Mouse (Mus musculus) monocyte, adult 2 months (primary cell): ENCODE measurements around the gene Chpt1.
"Not testable (repeated sequence)": the region's sequence is repeated elsewhere in the genome, so short reads cannot be mapped to it uniquely, and the experiment has no call there.

ENCODE experiments used
- DNase-seq, 2 experiments: peaks; one replicate each; pipeline ENCODE4 v3.0.0; 2022; ENCODE audit warnings: low spot score in 2 of 2, low read depth in 1 of 2

Gene Chpt1

DNA sequence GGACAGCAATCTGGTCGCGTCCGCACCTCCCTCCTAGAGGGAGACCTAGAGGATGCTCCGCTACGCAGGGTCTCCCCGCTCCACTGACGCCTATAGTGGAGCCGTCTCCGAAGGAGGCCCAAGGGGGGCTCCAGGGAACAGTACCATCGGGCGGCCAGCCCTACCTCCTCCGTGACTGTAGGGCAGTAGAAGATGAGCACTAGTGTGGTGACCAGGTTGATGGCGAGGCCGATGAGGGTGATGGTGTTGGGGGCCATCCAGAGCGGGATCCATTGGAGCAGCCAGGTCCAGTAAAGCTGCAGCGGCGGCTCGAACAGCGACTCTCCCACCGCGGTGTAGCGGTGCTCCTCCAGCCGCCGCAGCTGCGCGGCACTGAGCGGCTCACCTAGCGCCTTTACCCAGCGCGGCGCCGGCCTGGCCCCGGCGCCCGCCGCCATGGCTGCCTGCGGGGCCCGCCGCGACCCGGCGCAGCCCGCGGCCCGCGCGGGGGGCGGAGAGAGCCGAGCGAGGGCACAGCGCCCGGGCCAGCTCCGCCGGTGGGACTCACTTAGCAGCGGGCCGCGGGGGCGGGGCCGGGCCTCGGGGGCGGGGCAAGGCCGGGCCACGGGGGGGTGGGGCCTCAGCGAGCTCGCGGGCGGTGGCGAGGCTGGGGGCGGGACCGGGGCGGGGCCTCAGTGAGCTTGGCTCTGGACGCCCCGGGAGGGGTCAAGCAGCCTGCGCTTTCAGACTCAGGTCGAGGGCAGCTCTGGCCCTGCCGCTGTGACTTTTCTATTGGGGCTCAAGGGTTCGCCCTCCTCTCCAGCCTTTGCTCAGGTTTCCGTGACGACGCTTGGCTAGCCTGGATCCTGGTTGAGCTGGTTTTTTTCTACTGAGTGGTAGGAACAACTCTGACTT is at the start of gene Chpt1:
Gene Chpt1, minus strand, starts transcription at position 653 of the 894 bp plus-strand sequence.
- DNase-seq = peak in 1 of 2 experiments; percentile 44

DNA sequence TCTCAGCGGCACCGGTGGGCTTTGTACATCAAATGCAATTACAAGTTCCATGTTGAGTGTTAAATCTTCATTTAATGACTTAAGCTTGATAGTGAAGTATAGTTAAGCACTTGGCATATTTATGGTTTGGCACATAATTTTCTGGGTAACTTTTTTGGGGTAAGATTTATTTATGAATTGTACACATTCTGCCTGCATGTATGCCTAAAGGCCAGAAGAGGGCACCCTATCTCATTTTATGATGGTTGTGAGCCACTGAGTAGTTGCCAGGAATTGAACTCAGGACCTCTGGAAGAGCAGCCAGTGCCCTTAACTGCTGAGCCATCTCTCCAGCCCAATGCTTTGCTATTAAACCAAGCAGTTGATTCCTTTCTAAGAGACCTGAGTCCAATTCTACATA is 48.9 kb upstream of the Chpt1 start:
- DNase-seq = no peak

DNA sequence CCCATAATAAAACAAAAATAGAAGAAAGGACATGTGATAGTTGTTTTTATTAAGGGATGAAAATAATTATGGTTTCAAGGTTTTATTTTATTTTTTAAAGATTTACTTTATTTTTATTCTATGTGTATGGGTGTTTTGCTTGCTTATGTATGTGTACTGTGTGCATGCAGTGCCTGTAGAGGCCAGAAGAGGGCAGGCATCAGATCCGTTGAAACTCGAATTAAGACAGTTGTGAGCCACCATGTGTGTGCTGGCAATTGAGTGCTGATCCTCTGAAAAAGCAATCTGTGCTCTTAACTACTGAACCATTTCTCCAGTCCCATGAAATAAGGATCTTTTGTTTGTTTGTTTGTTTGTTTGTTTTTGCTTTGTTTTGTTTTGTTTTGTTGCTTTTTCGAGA is 46.4 kb upstream of the Chpt1 start:
- no peak for DNase-seq

DNA sequence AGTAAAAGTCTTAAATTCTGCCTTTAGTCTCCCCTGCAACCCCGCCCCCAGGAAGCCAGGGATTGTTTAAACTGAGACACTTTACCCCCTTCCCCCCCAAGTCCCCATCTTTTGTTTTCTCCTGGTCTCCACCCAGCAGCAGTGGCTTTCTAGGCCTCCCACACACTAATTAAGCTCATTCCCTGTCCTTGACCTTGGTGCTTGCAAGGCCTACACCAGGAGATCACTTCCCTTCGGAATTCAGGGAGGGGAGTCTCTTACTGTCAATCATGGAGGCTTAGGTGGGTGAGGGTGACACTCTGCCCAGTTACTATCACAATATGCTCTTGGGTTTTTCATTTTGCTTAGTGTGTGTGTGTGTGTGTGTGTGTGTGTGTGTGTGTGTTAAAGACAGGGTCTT is 43.8 kb upstream of the Chpt1 start:
- no peak for DNase-seq

DNA sequence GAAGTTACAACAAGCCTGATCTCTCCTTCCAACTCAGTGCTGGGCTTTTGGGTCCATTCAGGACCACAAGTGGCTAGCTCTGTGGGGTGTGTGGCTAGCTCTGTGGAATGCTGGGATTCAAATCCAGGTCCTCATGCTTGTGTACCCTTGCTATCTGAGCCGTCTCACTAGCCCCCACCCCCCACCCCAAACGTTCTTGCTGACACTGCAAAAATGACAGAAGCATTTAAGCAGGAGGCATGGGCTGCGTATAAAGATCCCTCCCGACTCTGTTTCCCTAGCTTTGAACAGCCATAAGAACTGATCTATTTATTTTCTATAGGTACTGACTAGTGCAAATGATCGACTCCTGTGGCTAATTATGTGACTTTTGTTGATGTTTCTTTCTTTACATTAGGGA is 26.8 kb upstream of the Chpt1 start:
- no peak for DNase-seq

DNA sequence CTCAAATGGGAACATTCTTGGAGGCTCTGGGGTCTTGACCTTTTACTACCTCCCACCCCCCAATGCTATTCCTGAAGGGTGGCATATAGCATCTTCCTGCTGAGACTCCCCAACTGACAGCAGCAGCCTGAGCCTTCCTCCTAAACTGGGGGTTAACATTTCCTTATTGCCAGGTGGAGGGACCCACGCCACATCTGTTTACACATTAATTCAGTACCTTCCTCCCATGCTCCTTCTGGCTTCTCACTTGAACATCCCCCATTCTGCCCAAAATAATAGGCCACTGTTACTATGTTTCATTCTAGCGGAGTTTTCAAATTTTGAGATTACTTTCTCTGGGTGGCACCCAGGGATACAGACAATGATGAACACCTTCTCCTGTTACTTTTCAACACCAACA is 20.1 kb upstream of the Chpt1 start:
- no peak for DNase-seq

DNA sequence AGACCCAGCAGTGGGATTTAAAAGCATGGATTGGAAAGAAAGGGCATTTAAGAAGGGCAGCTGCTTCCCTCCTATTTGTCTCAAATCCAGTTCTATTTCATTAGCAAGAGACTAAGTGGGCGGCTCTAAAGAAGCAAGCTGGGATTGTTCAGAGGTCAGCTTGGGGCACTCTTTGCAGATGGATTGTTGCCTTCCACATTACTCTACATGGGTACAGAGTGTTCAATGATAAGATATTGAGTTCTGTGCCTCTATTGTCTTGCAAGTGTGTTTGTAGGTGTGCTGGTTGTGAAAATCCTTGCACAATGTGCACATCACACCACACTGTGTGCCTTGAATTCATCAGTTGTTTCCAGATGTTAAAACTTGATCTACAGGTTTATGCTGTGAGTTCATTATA is 19.3 kb upstream of the Chpt1 start:
- DNase-seq = no peak

DNA sequence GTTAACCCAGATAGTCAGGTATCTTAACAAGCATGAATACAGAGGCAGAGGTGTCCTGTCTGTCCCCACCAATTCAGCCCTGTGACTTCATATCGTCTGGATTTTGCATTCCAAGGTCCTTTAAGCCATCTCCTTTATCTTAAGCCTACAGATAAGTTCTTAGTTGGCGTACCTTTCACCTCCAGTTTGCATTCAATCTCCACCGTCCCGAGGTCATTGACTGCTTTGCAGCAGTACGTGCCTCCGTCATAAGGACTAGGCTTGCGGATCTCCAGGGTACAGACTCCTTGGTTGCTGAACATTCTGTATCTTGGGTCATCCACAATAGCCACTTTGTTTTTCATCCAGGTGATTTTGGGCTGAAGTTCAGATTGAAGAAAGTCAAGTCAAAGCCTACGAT is 18.9 kb upstream of the Chpt1 start:
- DNase-seq = no peak

DNA sequence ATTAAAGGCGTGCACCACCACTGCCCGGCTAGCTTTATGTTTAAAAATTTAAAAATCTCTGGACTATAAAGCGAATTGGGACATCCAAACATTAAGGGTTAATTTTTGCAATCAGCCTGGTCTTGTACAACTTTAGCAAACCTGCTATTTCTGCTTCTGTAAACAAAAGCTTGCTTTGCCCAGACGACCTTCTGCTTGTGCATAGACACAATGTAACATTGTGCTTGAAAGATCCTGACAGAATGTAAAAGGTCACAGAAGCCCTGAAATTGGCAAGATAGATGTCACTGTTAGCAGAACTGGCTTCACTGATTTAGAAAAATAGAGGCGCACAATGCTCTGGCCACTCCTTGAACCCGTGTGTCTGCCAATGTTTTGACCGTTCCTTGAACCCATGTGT is 11.2 kb upstream of the Chpt1 start:
- not testable (repeated sequence) for DNase-seq

DNA sequence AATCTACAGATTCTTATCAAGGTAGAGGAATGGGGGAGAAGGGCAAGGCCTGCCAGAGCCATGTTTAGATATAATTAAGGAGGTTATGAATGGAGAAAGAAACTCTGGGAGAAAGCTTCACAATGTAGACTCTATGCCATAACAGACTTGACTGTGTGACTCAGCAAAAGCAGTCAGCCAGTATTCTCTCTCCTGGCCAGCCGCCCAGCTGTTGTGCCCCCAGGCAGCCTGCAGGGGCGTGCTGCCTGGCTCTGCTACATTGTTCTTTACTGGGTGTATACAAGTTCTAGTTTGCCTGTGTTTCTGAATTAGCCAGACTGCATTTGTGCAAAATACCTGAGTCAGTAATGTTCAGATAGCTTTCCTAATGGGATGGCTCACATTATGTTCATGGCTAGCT is 10.6 kb upstream of the Chpt1 start:
- peak in 1 of 2 experiments; percentile 17 for DNase-seq

DNA sequence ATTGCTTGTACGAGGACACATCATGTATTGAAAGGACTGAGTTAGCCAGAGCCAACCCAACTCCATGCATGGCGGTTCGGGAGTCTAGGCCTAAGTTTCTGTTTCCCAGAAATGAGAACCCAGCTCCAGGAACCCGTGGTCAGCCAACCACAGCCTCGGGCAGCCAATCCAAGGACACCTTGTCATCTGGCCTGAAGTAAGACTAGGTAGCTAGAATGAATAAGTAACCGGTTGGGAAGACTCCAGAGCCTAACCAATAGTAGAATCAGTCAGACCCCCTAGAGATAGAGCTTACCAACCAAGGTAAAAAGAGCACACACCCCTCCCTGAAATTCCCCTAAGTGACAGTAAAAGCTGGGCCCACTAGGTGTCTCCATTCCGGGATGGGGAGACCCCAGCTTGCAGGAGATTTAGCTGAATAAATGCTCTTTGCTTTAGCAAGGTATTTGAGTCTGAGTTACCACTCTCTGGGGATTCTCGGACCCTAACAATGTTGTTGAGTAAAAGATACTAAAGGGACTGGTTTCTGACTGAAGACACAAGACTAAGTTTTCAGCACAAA is 9.8 kb upstream of the Chpt1 start:
- DNase-seq = no peak

DNA sequence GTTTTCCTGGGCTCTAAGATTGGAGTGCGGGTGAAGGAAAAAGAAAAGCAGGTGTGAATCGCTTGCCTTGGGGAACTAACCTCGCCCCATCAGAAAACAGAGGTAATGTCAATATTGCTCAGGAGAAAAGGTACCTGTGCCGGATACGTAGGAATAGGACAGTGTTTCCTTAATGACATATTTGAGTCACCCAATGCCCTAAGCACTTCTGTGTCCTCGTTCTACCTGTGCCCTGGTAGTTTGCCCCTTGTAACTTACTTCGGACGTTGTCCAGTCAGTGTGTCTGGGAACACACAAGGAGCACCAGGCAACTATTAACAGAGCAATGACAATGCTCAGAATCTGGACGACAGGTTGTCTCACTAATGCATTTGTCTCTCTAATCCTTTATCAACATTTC is 7.5 kb upstream of the Chpt1 start:
- no peak for DNase-seq

DNA sequence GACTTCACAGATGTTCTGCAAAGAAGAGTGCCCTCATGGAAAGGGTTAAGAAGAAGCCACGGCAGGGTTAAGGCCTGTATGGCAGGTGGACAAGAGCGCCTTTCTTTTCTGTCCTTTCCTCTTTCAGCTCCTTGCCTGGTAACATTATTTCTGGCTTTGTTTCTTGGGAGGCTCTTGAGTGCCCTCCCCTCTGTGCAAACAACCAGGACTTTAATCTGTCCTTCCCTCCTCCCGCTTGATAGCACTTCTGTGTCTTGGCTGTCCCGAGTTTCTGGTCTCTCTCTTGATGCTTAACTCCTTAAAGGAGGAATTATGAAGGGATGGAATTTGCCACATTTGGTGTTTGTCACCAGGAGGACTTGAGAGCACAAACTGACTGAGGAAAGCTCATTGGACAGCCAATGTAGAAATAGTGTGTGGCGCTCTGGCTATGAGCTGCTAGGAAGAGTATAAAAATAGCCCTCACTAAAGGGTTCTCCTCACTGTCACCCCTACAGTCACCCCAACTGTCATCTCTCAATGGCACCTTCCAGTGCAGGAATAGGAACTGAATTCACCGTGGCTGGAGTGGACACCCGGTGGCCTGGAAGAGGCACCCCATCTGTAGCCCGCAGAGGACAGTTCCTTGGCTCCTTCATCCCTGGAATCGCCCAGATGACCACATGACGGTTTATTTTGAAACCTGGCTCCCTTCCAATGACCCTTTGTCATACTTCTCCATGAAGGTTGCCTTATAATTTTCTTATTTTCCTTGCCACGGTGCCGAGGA is 6.8 kb upstream of the Chpt1 start:
- no peak for DNase-seq

DNA sequence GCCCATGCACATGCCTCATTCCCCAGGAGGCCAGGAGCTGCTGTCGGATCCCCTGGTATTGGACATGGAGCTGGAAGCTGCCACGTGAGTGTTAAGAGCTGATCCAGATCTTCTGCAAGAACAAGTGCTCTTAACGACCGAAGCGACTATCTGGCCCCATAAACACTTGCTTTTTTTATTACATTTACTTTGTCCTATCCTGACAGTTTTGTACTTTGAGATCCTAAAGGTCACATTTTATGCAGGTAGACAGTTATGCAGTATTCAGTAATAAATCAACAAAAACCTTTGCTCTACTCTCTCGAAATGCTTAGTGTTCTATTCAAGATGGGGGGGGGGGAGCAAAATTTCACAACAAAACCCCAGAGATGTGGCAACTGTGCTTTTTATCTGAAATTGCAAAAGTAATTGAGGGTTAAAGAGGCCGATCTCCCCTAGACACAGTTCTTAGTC is 3.8 kb upstream of the Chpt1 start:
- DNase-seq = no peak

DNA sequence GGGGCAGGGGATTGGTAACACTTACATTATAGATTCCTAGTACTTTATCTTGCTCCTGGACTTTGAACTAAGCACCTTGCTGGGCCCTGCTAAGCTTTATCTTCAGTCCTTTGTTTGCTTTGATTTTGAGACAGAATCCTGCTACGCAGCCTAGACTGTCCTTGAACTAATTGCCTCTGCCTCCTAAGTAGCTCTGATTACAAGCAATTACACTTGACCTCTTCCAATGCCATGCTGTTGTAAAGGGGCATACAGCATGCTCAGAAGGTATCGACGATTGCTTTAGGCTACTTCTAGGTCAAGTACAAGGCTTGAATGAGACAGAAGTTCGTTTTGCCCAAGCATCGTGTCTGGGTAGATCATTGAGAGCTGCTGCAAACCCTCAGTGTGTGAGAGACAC is 1.4 kb upstream of the Chpt1 start:
- no peak for DNase-seq

DNA sequence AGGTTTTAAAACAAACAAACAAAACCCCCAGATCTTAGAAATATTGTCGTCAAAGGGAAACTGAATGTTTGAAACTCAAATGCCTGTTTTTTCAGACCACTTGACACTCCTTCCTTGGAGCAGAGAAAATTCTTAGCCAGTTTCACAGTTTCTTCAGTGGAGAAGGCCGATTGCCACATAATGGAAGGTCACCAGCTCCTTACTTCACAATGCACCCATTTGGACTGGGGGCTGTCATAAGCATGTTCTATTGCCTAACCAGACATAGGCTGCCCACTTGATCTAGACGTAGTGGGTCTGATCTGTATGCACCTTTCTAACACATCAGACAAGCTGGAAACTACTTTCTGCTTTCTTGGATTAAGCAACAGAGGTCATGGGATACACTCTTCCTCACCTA is 608 bp upstream of the Chpt1 start:
- no peak for DNase-seq

DNA sequence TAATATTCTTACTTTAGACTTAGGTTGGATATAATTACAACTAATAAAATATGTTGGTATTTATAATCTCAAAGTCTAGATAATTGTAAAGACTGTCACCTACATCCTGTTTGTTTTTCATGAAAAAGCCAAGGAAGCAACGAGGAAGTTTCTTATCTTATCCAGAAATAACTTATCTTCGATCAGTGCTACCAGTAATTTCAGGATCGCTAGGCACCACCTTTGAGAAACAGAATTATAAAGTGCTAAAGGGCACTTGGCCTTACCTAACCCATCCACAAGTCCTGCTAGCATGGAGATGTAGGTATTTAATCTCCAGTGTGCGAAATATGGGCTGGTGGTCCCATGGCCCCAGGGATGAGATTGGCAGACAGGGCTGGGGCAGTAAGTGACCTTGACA is 954 bp downstream of the Chpt1 start:
- DNase-seq = no peak

DNA sequence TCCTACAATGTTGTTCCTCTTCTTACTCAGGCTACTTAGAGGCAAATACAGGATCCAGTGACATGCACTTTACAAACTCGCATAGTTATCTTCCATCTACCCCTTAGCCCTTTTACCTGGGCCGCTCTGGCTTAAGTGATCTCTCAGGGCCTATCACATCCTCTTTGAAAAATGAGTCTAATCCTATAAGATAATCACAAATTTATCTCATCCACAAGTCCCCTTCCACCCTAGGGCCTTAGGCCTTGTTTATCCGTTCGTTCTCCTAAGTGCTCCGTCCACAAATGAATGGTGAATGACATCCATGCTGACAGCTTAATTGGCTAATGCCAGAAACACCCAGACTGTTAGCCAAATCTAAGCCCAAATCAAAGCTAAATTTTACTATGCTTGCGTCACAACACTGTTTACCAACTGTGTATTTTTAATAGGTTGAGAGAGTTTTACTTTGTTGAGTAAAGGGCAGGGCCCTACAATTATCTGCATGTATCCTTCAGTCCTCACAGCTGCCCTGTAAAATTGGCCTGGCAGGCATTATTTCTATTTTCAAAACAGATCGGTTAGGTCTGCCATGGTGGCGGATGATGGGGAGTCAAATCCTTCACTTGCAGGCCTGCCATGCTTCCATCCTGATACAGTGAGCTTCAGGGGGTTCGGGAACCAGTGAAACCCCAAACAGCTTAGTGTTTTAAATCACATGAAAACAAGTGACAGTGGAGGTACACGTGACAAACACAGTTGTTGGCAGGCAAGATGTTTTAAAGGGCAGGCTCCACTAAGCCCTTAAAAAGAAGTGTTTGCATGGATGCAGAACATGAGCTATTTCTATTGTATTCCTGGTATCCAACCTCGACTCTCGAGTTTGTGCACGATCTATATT is 1.7 kb downstream of the Chpt1 start:
- no peak for DNase-seq

DNA sequence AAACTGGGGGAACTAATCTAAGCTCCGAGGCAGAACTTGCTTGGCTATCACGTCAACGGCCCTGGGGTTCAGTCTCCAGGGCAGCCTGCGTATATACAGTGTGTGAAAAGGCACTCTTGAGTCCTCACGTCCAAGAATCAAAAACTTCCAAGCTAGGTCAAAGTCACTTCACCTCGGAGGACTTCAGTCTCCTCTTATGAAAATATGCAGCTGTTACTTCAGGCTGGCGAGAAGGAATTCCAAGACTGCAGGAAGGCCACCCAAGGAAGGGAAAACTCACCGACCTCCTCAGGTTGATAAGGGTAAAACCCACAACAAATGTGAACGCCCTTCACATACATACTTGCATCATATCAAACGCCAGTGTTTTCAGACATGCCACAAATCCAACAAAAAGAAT is 2.5 kb downstream of the Chpt1 start:
- no peak for DNase-seq

DNA sequence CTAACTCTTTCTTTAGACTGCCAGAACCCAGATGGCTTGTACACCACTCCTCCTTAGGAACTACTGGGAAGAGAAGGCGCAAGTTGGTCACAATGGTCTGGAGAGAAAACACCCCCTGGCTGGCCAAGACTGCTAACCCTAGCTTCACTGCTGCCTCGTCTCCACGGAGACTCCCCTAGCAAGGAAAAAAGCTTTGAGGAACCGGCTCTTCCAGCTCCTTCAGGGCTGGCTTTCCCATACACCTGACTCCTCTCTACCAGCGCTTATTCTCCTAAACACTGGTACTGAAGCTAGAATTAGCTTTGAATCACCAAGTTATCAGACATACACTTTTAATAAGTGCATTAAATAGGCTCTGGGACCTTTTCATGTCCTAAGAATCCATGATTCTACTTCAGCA is 3.9 kb downstream of the Chpt1 start:
- no peak for DNase-seq
